Mouse (Mus musculus): Measurements from ENCODE around the gene 1700056E22Rik. TPM values are rescaled to one million over a fixed set of nuclear protein-coding genes. Genes with fewer than 3 reads are reported as not detected.

1700056E22Rik gene
- total and polyA plus RNA-seq, 2 experiments from 2014 or later: 0.97 TPM; not detected in 1

GRCm38 (mm10) chr1:184024631-184025030 is 9.5 kb downstream of the 1700056E22Rik start:
- no peak overlapping the region for H3K27ac ChIP-seq (ENCODE audit: low read depth, low read length)
- WGBS: 96% methylated on average over 2 of the region's 2 CpGs
- ATAC-seq: no peak
- DNase-seq: no peak
- no peaks in the 10 kb centered on the region for H3K4me1 ChIP-seq (ENCODE audit: insufficient read depth)
- H3K9ac ChIP-seq: no peak overlapping the region
- no peak for TF ChIP-seq CTCF (IDR thresholded peaks at IDR 0.05; ENCODE audit: low read depth)
- H3K4me2 ChIP-seq (ENCODE audit: low read depth): no peak overlapping the region
- H3K9me3 ChIP-seq (ENCODE audit: low read length): no peaks in the 10 kb centered on the region
- H3K36me3 ChIP-seq (ENCODE audit: insufficient read depth): no peaks in the 10 kb centered on the region
- H3K27me3 ChIP-seq (ENCODE audit: insufficient read depth, low read length): no peaks in the 10 kb centered on the region
- no peak overlapping the region for H3K4me3 ChIP-seq (ENCODE audit: low read depth, low read length)

DNA sequence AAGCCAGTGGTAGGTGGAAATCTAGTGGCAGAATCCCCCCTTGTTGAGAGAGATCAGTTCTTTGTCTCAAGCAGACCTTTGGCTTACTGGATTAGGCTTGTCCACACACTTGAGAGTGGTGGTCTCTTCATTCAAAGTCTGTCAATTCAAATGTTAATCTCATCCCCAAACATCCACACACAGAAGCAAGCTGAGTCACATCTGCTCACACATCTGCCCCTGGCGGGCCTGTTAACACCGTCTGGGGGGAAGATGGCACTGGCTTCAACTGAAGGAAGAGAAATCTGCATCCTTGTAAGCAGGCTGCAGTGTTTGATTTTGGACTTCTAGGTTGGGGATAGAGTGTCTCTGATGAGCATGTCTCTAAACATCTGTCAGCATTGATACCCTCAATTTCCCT is 10.1 kb downstream of the 1700056E22Rik start:
- Histone ChIP-seq H3K4me2 (ENCODE audit: low read depth) (no peak overlapping the region), H3K27ac (ENCODE audit: low read depth, low read length) (no peak overlapping the region), H3K4me1 (ENCODE audit: insufficient read depth) (no peaks in the 10 kb centered on the region), H3K4me3 (ENCODE audit: low read depth, low read length) (no peak overlapping the region), H3K9me3 (ENCODE audit: low read length) (no peaks in the 10 kb centered on the region), H3K36me3 (ENCODE audit: insufficient read depth) (no peaks in the 10 kb centered on the region), H3K27me3 (ENCODE audit: insufficient read depth, low read length) (no peaks in the 10 kb centered on the region), H3K9ac (no peak overlapping the region)
- 75% methylated on average over 2 of the region's 2 CpGs for WGBS
- no peak for ATAC-seq
- no peak for TF ChIP-seq CTCF (IDR thresholded peaks at IDR 0.05; ENCODE audit: low read depth)
- DNase-seq: no peak

GRCm38 (mm10) chr1:184019722-184020107 is 14.4 kb downstream of the 1700056E22Rik start:
- Histone ChIP-seq H3K36me3 (ENCODE audit: insufficient read depth) (no peaks in the 10 kb centered on the region), H3K9me3 (ENCODE audit: low read length) (no peaks in the 10 kb centered on the region), H3K4me3 (ENCODE audit: low read depth, low read length) (no peak overlapping the region), H3K4me1 (ENCODE audit: insufficient read depth) (no peaks in the 10 kb centered on the region), H3K9ac (no peak overlapping the region), H3K4me2 (ENCODE audit: low read depth) (no peak overlapping the region), H3K27ac (ENCODE audit: low read depth, low read length) (no peak overlapping the region), H3K27me3 (ENCODE audit: insufficient read depth, low read length) (no peaks in the 10 kb centered on the region)
- no peak for ATAC-seq
- 57% methylated on average over 6 of the region's 6 CpGs for WGBS
- TF ChIP-seq CTCF (IDR thresholded peaks at IDR 0.05; ENCODE audit: low read depth): no peak
- no peak for DNase-seq

DNA sequence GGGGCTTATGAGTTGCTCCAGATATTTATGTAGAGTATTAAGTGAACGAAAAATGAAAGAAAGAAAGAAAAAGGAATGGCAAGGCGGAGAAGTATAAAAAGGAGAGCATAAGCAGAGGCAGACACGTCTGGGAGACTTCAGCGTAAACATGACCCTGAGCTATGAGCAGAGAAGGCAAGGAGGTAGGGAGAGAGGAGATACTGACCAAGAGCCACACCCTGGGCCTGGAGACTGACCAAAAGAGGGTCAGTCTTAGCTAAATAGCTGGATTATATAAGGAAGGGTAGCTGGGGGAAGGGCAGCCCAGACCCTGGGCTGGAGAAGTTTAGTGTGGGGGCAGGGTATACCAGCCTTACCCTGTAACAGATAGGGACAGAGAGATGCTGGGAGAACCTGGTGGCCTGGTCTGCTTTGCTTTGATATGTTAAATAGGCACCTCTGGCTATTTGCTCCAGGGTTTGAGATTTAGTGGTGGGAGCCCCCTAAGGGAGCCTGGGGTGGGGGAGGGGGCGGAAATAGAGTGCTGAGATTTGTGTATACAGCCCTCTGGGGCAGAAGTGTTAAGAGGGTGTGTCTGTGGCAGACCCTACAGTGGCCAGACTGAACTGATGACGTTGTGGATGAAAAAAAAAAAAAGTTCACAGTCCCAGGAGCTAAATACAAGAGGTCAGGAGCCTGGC is 14.9 kb downstream of the 1700056E22Rik start:
- no peak for DNase-seq
- WGBS: 55% methylated on average over 6 of the region's 6 CpGs
- no peak for TF ChIP-seq CTCF (IDR thresholded peaks at IDR 0.05; ENCODE audit: low read depth)

GRCm38 (mm10) chr1:184017606-184018005 is 16.5 kb downstream of the 1700056E22Rik start:
- WGBS: 86% methylated on average over 2 of the region's 2 CpGs
- TF ChIP-seq CTCF (IDR thresholded peaks at IDR 0.05; ENCODE audit: low read depth): no peak

More for the DNA sequence above, 14.9 kb downstream of the 1700056E22Rik start:
- Histone ChIP-seq H3K4me3 (ENCODE audit: low read depth, low read length) (no peak overlapping the region), H3K4me2 (ENCODE audit: low read depth) (no peak overlapping the region), H3K27ac (ENCODE audit: low read depth, low read length) (no peak overlapping the region), H3K4me1 (ENCODE audit: insufficient read depth) (no peaks in the 10 kb centered on the region), H3K27me3 (ENCODE audit: insufficient read depth, low read length) (no peaks in the 10 kb centered on the region), H3K9me3 (ENCODE audit: low read length) (no peaks in the 10 kb centered on the region), H3K36me3 (ENCODE audit: insufficient read depth) (no peaks in the 10 kb centered on the region), H3K9ac (no peak overlapping the region)
- no peak for ATAC-seq

GRCm38 (mm10) chr1:184015995-184016730 is 17.9 kb downstream of the 1700056E22Rik start:
- no peak for DNase-seq
- no peak for ATAC-seq
- TF ChIP-seq CTCF (IDR thresholded peaks at IDR 0.05; ENCODE audit: low read depth): no peak

More at GRCm38 (mm10) chr1:184017606-184018005, 16.5 kb downstream of the 1700056E22Rik start:
- H3K9me3 ChIP-seq (ENCODE audit: low read length): no peaks in the 10 kb centered on the region
- H3K4me2 ChIP-seq (ENCODE audit: low read depth): no peak overlapping the region
- H3K9ac ChIP-seq: no peak overlapping the region
- H3K27me3 ChIP-seq (ENCODE audit: insufficient read depth, low read length): no peaks in the 10 kb centered on the region
- H3K4me3 ChIP-seq (ENCODE audit: low read depth, low read length): no peak overlapping the region
- DNase-seq (no peak), ATAC-seq (no peak)
- H3K36me3 ChIP-seq (ENCODE audit: insufficient read depth): no peaks in the 10 kb centered on the region
- no peaks in the 10 kb centered on the region for H3K4me1 ChIP-seq (ENCODE audit: insufficient read depth)
- H3K27ac ChIP-seq (ENCODE audit: low read depth, low read length): no peak overlapping the region

DNA sequence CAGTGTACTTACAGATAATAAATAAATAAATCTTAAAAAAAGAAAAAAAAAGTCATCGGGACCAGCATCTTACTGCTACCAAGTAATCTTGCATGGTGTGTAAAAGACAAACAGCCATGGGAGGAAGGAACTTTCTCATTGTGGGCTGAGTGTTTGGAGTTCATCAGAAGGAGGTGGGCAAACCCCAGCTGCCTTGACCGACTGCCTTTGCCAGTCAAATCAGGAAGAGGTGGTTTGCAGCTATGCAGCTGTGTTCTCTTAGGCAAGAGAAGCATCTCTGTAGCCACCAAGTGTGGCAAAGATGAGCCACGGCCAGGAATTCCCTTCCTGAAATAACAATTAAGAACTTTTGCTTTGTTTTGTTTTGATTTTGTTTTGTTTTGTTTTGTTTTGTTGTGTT is 20.0 kb downstream of the 1700056E22Rik start:
- no peak overlapping the region for H3K9ac ChIP-seq
- no peak overlapping the region for H3K4me3 ChIP-seq (ENCODE audit: low read depth, low read length)
- H3K27me3 ChIP-seq (ENCODE audit: insufficient read depth, low read length): no peaks in the 10 kb centered on the region
- no peak overlapping the region for H3K4me2 ChIP-seq (ENCODE audit: low read depth)
- no peaks in the 10 kb centered on the region for H3K36me3 ChIP-seq (ENCODE audit: insufficient read depth)
- WGBS: 86% methylated on average over 3 of the region's 3 CpGs
- no peaks in the 10 kb centered on the region for H3K4me1 ChIP-seq (ENCODE audit: insufficient read depth)
- TF ChIP-seq CTCF (IDR thresholded peaks at IDR 0.05; ENCODE audit: low read depth): no peak
- ATAC-seq (no peak), DNase-seq (no peak)
- H3K27ac ChIP-seq (ENCODE audit: low read depth, low read length): no peak overlapping the region
- no peaks in the 10 kb centered on the region for H3K9me3 ChIP-seq (ENCODE audit: low read length)

More at GRCm38 (mm10) chr1:184015995-184016730, 17.9 kb downstream of the 1700056E22Rik start:
- no peaks in the 10 kb centered on the region for H3K9me3 ChIP-seq (ENCODE audit: low read length)
- no peaks in the 10 kb centered on the region for H3K36me3 ChIP-seq (ENCODE audit: insufficient read depth)
- no peak overlapping the region for H3K9ac ChIP-seq
- no peaks in the 10 kb centered on the region for H3K27me3 ChIP-seq (ENCODE audit: insufficient read depth, low read length)
- H3K4me2 ChIP-seq (ENCODE audit: low read depth): no peak overlapping the region
- 84% methylated on average over 10 of the region's 10 CpGs for WGBS
- no peaks in the 10 kb centered on the region for H3K4me1 ChIP-seq (ENCODE audit: insufficient read depth)
- no peak overlapping the region for H3K27ac ChIP-seq (ENCODE audit: low read depth, low read length)
- no peak overlapping the region for H3K4me3 ChIP-seq (ENCODE audit: low read depth, low read length)

All from forebrain, postnatal 0 days (tissue).